Mouse (Mus musculus) lung, adult 2 months (tissue): ENCODE results near the gene Ccdc30.

ENCODE experiments used
- CTCF ChIP-seq: fragments of 200-500 bp; IDR thresholded peaks from 2 replicates; pipeline ENCODE4 v1.5.1; 2011; ENCODE audit warnings: mild to moderate bottlenecking, low read length, control low read depth; ENCODE audit not compliant: insufficient read depth
- POLR2A ChIP-seq: fragments of 200-500 bp; IDR thresholded peaks from 2 replicates; pipeline ENCODE4 v1.6.1; 2011; ENCODE audit warnings: low read depth, mild to moderate bottlenecking, control low read depth, low read length, borderline replicate concordance; ENCODE audit errors: extremely low read depth

GRCm38 (mm10) chr4:119425601-119426000 lies 10.3 kb upstream of the Ccdc30 start:
- TF ChIP-seq CTCF, result no peak
- no peak for TF ChIP-seq POLR2A
